34 mouse cellular contexts compared by ENCODE assay signal in genomic region chr14:78583168-78583567, GRCm38 (mm10). TPM values are rescaled to one million over a fixed set of nuclear protein-coding genes. Genes with fewer than 3 reads are reported as not detected.
DNase-seq lines count a peak whose midpoint lies in the region; ATAC-seq lines count a peak whose summit lies in the region.
"Had no signal": no experiment of that assay in that cellular context is flagged by ENCODE, and none has a peak within 500 bp of the region (broad histone marks: within the 10 kb centered on the region; RNA-seq: fewer than 3 reads in every experiment).

No protein-coding gene starts in this region.

- peaks cover 52% of the 10 kb centered on the region for H3K36me3 ChIP-seq in heart, embryonic 12.5 days
- H3K36me3 ChIP-seq in liver, embryonic 13.5 days = no peaks in the 10 kb centered on the region; the same call in 1 of the 2 replicates
- H3K36me3 ChIP-seq: G1E had no signal

- H3K27me3 ChIP-seq in heart, embryonic 12.5 days (replicated peaks) = no peaks in the 10 kb centered on the region
- H3K27me3 ChIP-seq in liver, embryonic 13.5 days = no peaks in the 10 kb centered on the region
- H3K27me3 ChIP-seq: heart, embryonic 13.5 days; intestine, embryonic 15.5 days; limb, embryonic 13.5 days; megakaryocyte, embryonic 14.5 days; midbrain, embryonic 13.5 days; neural tube, embryonic 15.5 days; stomach, embryonic 15.5 days had no signal

- H3K27ac ChIP-seq in heart, embryonic 12.5 days (ENCODE audit: poor library complexity, severe bottlenecking) = no peak overlapping the region
- H3K27ac ChIP-seq in liver, embryonic 13.5 days = no peak overlapping the region
- H3K27ac ChIP-seq: gastrocnemius, adult 2 months; heart, adult 2 months; heart, embryonic 13.5 days; hindbrain, embryonic 10.5 days; intestine, embryonic 15.5 days; kidney, postnatal 0 days; layer of hippocampus, adult 2 months; limb, embryonic 13.5 days; midbrain, embryonic 13.5 days; neural tube, embryonic 15.5 days; stomach, embryonic 15.5 days had no signal

- H3K4me3 ChIP-seq in heart, embryonic 12.5 days = no peak overlapping the region
- no peak overlapping the region for H3K4me3 ChIP-seq in liver, embryonic 13.5 days (replicated peaks)
- H3K4me3 ChIP-seq: erythroblast, embryonic 14.5 days; gastrocnemius, adult 2 months; heart, adult 2 months; heart, embryonic 13.5 days; hindbrain, embryonic 10.5 days; intestine, embryonic 15.5 days; layer of hippocampus, adult 2 months; limb, embryonic 13.5 days; megakaryocyte, embryonic 14.5 days; midbrain, embryonic 13.5 days; neural tube, embryonic 15.5 days; stomach, embryonic 15.5 days had no signal

- no peak overlapping the region for H3K9ac ChIP-seq in heart, embryonic 12.5 days
- no peak overlapping the region for H3K9ac ChIP-seq in liver, embryonic 13.5 days
- H3K9ac ChIP-seq: heart, embryonic 13.5 days; intestine, embryonic 15.5 days; limb, embryonic 13.5 days; midbrain, embryonic 13.5 days; neural tube, embryonic 15.5 days; stomach, embryonic 15.5 days had no signal

- ATAC-seq in heart, embryonic 12.5 days (ENCODE audit: insufficient number of reproducible peaks, low FRiP score) = 0 out of 2 replicates have a peak, but pooled peaks have one; percentile 45
- ATAC-seq in liver, embryonic 13.5 days (ENCODE audit: low read depth) = peak; percentile 51; the same call in 1 of the 2 replicates
- ATAC-seq: forebrain, embryonic 16.5 days; hindbrain, embryonic 16.5 days; intestine, embryonic 15.5 days; lung, postnatal 0 days; midbrain, embryonic 13.5 days had no signal

- no peak overlapping the region for H3K4me2 ChIP-seq in heart, embryonic 12.5 days
- H3K4me2 ChIP-seq in liver, embryonic 13.5 days = no peak overlapping the region
- H3K4me2 ChIP-seq: heart, embryonic 13.5 days; intestine, embryonic 15.5 days; limb, embryonic 13.5 days; midbrain, embryonic 13.5 days; neural tube, embryonic 15.5 days; stomach, embryonic 15.5 days had no signal

- intact Hi-C loops in heart, postnatal 14 days (cut with DNase I) = loop anchor here (5.0 kb wide), 1 partner anchor 51 kb away; no protein-coding TSS in a partner anchor

- H3K4me1 ChIP-seq in heart, embryonic 12.5 days (replicated peaks) = no peaks in the 10 kb centered on the region
- 0 out of 2 replicates have a peak, but pooled peaks cover 2% of the 10 kb centered on the region for H3K4me1 ChIP-seq in liver, embryonic 13.5 days (replicated peaks)
- H3K4me1 ChIP-seq: heart, embryonic 13.5 days; hindbrain, embryonic 10.5 days; intestine, embryonic 15.5 days; limb, embryonic 13.5 days; midbrain, embryonic 13.5 days; neural tube, embryonic 15.5 days; stomach, embryonic 15.5 days had no signal

- no peaks in the 10 kb centered on the region for H3K9me3 ChIP-seq in heart, embryonic 12.5 days (replicated peaks)
- H3K9me3 ChIP-seq in liver, embryonic 13.5 days (replicated peaks) = no peaks in the 10 kb centered on the region
- H3K9me3 ChIP-seq: heart, embryonic 13.5 days; hindbrain, embryonic 10.5 days; intestine, embryonic 15.5 days; limb, embryonic 13.5 days; megakaryocyte, embryonic 14.5 days; midbrain, embryonic 13.5 days; neural tube, embryonic 15.5 days; stomach, embryonic 15.5 days had no signal

- no peak for DNase-seq in heart, postnatal 14 days
- DNase-seq in A20 (ENCODE audit: low read depth, low spot score) (peak; percentile 19), MEL-GATA-1-ER (ENCODE audit: extremely low read depth, low read depth) (peak; percentile 32)
- DNase-seq in liver, embryonic 13.5 days = peak; percentile 40
- no peak for DNase-seq in kidney, postnatal 4 days
- no peak for DNase-seq in layer of hippocampus, adult 11-12 months (ENCODE audit: low spot score)
- no peak for DNase-seq in cerebellum, adult 11-12 months
- DNase-seq: adrenal gland, adult 2 months; cerebellum, adult 11 months; cerebellum, postnatal 10 days; gastrocnemius, adult 2 months; gastrocnemius, postnatal 36 days; heart, adult 2 months; heart, postnatal 10 days; kidney, adult 8-10 months; lung, adult 18-20 months; lung, postnatal 4 days; right cerebral cortex, postnatal 25 days had no signal

RNA-seq across cellular contexts. Expression of gene Akap11, which starts 46.6 kb away (rescaled TPM):
- polyA plus RNA-seq in heart, embryonic 12.5 days (2016; fragmentation: Nextera tagmentation; extraction: Ambion mirVana) = 20.0 and 20.7 TPM in 2 replicates
- 10 to 100 TPM; 29.9 to 31.8 TPM for total RNA-seq in heart, postnatal 14 days (2021)
- polyA plus RNA-seq in liver, embryonic 13.5 days (2015; fragmentation: Nextera tagmentation; extraction: Ambion mirVana) = 6.9 and 9.4 TPM in 2 replicates

Comparison
In these comparisons a context has a peak if more than half of its experiments do, and no peak if none do; other contexts are left out.
1. DNase-seq: peak in A20 (single experiment), MEL-GATA-1-ER (single experiment) and liver, embryonic 13.5 days (single experiment); none in heart, postnatal 14 days (0 of 2), kidney, postnatal 4 days (0 of 2), layer of hippocampus, adult 11-12 months (single experiment) and cerebellum, adult 11-12 months (single experiment).